Mouse (Mus musculus): ENCODE data around the gene Dstyk. TPM values are rescaled to one million over a fixed set of nuclear protein-coding genes. Genes with fewer than 3 reads are reported as not detected.
"Not testable (repeated sequence)": the region's sequence is repeated elsewhere in the genome, so short reads cannot be mapped to it uniquely, and the experiment has no call there.

The Dstyk gene
- polyA plus RNA-seq, 1 experiment from 2014 or later: 17.6 TPM

DNA sequence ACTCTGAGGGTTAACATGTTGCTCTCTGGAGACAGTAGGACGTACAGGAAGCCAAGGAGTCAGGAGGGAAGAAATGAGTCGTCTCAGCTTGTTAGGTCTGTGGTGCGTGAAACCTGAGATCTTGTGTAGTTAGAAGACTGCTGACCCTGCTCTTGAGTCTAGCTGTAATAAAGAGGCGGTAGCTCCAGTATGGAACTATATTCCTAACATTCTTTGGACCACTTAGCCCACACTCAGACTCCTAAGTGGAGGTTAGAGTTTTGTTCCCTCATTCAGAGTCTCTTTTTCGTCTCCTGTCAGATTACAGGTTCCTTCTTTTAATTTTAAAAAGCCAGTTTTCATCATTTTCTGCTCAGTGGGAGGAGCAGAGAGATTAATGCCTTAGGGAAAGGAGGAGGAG is 47.3 kb downstream of the Dstyk start:
- H3K4me3 ChIP-seq: no peak overlapping the region
- H3K27me3 ChIP-seq: no peaks in the 10 kb centered on the region
- no peak for ATAC-seq (ENCODE audit: low FRiP score, low read depth)
- WGBS: 87% methylated on average over 5 of the region's 5 CpGs
- no peaks in the 10 kb centered on the region for H3K4me1 ChIP-seq
- no peak overlapping the region for H3K27ac ChIP-seq (replicated peaks)
- H3K9ac ChIP-seq (replicated peaks): no peak overlapping the region
- H3K9me3 ChIP-seq: no peaks in the 10 kb centered on the region
- peaks cover 48% of the 10 kb centered on the region for H3K36me3 ChIP-seq
- no peak overlapping the region for H3K4me2 ChIP-seq (replicated peaks)

DNA sequence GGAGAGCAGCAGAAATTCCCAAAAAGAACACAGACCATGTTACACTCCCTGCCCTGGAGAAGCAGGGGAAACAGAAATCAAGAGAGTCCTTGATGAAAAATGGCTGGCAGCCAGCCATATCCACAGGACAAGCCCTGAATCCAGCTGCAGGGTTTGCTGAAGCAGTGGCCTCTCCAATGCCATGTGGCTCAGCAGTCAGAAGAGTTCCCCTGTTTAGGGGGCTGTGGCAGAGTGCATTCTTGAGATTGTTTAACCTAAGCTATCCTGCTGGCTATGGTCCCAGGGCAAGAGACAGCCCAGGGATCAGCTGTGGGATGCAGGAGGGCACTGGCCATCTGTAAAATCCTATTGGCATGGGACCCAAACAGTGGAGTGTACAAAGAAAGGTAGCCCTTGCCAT is 51.6 kb downstream of the Dstyk start:
- no peak overlapping the region for H3K4me2 ChIP-seq (replicated peaks)
- ATAC-seq (ENCODE audit: low FRiP score, low read depth): no peak
- H3K9ac ChIP-seq (replicated peaks): no peak overlapping the region
- H3K27ac ChIP-seq (replicated peaks): no peak overlapping the region
- no peak overlapping the region for H3K4me3 ChIP-seq
- peaks cover 27% of the 10 kb centered on the region for H3K36me3 ChIP-seq
- no peaks in the 10 kb centered on the region for H3K9me3 ChIP-seq
- no peaks in the 10 kb centered on the region for H3K27me3 ChIP-seq
- no peaks in the 10 kb centered on the region for H3K4me1 ChIP-seq

GRCm38 (mm10) chr1:132469519-132469918 is 52.2 kb downstream of the Dstyk start:
- Histone ChIP-seq H3K27me3 (no peaks in the 10 kb centered on the region), H3K4me1 (no peaks in the 10 kb centered on the region), H3K4me3 (no peak overlapping the region), H3K27ac (replicated peaks) (no peak overlapping the region), H3K9me3 (no peaks in the 10 kb centered on the region), H3K9ac (replicated peaks) (no peak overlapping the region), H3K4me2 (replicated peaks) (no peak overlapping the region), H3K36me3 (peaks cover 21% of the 10 kb centered on the region)
- WGBS: 96% methylated on average over 7 of the region's 7 CpGs
- ATAC-seq (ENCODE audit: low FRiP score, low read depth): no peak

GRCm38 (mm10) chr1:132470031-132470430 is 52.7 kb downstream of the Dstyk start:
- ATAC-seq (ENCODE audit: low FRiP score, low read depth); H3K4me3 ChIP-seq: not testable (repeated sequence)
- 91% methylated on average over 1 of the region's 1 CpGs for WGBS

DNA sequence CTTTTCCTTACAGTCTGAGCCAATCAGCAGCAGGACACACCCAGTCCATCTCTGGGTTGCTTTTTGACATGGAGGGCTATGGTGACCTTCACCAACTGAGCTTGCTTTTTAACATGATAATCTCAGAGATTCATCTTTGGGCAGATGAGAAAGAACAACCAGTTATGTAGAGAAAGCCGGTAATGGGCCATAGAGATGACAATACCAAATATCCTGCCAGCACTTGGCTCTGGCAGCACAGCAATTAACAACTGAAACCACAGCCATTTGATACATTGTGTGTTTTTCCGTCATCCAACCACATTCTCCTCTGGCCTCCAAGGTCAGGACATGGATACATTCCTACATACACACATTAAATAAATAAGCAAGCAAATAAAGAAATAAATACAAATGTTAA is 53.7 kb downstream of the Dstyk start:
- Histone ChIP-seq H3K4me1 (peaks cover 6% of the 10 kb centered on the region; the same call in 1 of the 2 replicates), H3K27me3 (no peaks in the 10 kb centered on the region), H3K4me3 (no peak overlapping the region), H3K9ac (replicated peaks) (no peak overlapping the region), H3K9me3 (no peaks in the 10 kb centered on the region), H3K4me2 (replicated peaks) (no peak overlapping the region), H3K36me3 (peaks cover 12% of the 10 kb centered on the region; the same call in 1 of the 2 replicates), H3K27ac (replicated peaks) (no peak overlapping the region)
- WGBS: 92% methylated on average over 2 of the region's 2 CpGs
- ATAC-seq (ENCODE audit: low FRiP score, low read depth): no peak

More at GRCm38 (mm10) chr1:132470031-132470430, 52.7 kb downstream of the Dstyk start:
- not testable (repeated sequence) for H3K27ac ChIP-seq (replicated peaks); H3K27me3 ChIP-seq; H3K9ac ChIP-seq (replicated peaks); H3K4me1 ChIP-seq; H3K4me2 ChIP-seq (replicated peaks); H3K9me3 ChIP-seq
- H3K36me3 ChIP-seq: peaks cover 18% of the 10 kb centered on the region

DNA sequence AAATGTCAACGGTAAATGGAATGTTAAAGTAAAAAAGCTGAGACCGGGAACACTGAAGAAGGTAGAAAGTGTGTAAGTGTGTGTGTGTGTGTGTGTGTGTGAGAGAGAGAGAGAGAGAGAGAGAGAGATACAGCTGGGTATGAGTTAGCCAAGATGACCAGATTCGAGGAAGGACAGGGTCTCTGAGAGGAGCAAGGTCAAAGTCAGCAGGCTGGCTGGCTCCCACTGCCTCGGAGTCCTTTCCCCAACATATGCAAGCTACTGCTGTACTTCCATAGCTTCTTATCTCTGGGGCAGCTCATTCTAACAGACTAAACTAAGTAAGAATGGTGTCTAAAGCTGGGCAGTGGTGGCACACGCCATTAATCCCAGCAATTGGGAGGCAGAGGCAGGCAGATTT is 54.1 kb downstream of the Dstyk start:
- H3K27ac ChIP-seq (replicated peaks): no peak overlapping the region
- no peaks in the 10 kb centered on the region for H3K27me3 ChIP-seq
- H3K4me2 ChIP-seq (replicated peaks): no peak overlapping the region
- H3K9ac ChIP-seq (replicated peaks): no peak overlapping the region
- peaks cover 9% of the 10 kb centered on the region; the same call in 1 of the 2 replicates for H3K36me3 ChIP-seq
- no peak overlapping the region for H3K4me3 ChIP-seq
- peaks cover 6% of the 10 kb centered on the region; the same call in 1 of the 2 replicates for H3K4me1 ChIP-seq
- no peaks in the 10 kb centered on the region for H3K9me3 ChIP-seq
- no peak for ATAC-seq (ENCODE audit: low FRiP score, low read depth)
- 87% methylated on average over 5 of the region's 5 CpGs for WGBS

GRCm38 (mm10) chr1:132472537-132472936 is 55.2 kb downstream of the Dstyk start:
- Histone ChIP-seq H3K4me1 (peaks cover 6% of the 10 kb centered on the region; the same call in 1 of the 2 replicates), H3K27ac (replicated peaks) (no peak overlapping the region), H3K9ac (replicated peaks) (no peak overlapping the region), H3K4me3 (no peak overlapping the region), H3K27me3 (no peaks in the 10 kb centered on the region), H3K9me3 (no peaks in the 10 kb centered on the region), H3K36me3 (no peaks in the 10 kb centered on the region), H3K4me2 (replicated peaks) (no peak overlapping the region)
- no peak for ATAC-seq (ENCODE audit: low FRiP score, low read depth)
- WGBS: 65% methylated on average over 5 of the region's 5 CpGs

DNA sequence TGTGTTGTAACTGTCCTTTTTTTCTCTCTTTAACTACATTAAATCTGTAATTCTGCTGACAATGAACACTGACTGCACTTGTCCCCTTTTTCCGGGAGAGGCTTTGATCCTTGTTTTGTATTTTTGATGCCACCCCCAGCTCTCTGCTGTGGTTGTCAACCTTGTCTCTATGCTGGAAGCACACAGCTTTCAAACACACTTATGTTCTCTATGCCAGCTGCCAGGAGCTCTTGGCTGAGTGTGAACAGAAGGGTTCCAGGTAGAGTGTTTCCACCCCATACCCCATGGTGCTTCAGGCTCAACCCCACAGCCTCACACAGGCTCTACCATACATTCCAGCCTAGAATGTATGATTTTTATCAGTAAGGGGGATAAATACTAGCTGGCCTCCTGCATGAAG is 57.1 kb downstream of the Dstyk start:
- no peak for ATAC-seq (ENCODE audit: low FRiP score, low read depth)
- Histone ChIP-seq H3K36me3 (no peaks in the 10 kb centered on the region), H3K9me3 (no peaks in the 10 kb centered on the region), H3K4me3 (no peak overlapping the region), H3K27me3 (no peaks in the 10 kb centered on the region), H3K27ac (replicated peaks) (no peak overlapping the region), H3K4me1 (peaks cover 18% of the 10 kb centered on the region), H3K9ac (replicated peaks) (no peak overlapping the region), H3K4me2 (replicated peaks) (no peak overlapping the region)
- 76% methylated on average over 1 of the region's 1 CpGs for WGBS

DNA sequence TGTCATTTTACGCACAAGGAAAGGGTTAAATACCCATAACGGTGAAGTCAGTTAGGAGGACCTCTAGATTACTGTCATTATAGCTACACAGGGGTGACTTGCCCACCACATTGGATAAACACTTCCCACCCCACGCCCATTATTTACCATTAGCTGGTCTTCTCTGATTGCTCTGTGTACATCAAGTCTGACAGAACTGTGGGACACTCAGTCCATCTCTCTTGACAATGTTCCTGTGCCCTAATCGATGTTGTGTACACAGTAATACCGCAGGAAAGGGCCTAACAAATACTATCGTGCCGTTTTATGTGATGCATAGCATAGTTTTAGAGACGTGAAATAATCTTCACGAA is 59.2 kb downstream of the Dstyk start:
- 6% methylated on average over 9 of the region's 9 CpGs for WGBS
- no peak for ATAC-seq (ENCODE audit: low FRiP score, low read depth)
- Histone ChIP-seq H3K4me1 (peaks cover 18% of the 10 kb centered on the region), H3K4me2 (replicated peaks) (peak overlapping the region; percentile 82), H3K4me3 (peak overlapping the region; percentile 93), H3K36me3 (no peaks in the 10 kb centered on the region), H3K27me3 (no peaks in the 10 kb centered on the region), H3K9ac (replicated peaks) (peak overlapping the region; percentile 88), H3K27ac (replicated peaks) (peak overlapping the region; percentile 30; the same call in 1 of the 2 replicates), H3K9me3 (no peaks in the 10 kb centered on the region)

GRCm38 (mm10) chr1:132476928-132477691 is 59.8 kb downstream of the Dstyk start, which contains the start of gene Rbbp5:
Rbbp5 (plus strand) TSS chr1:132477365.
- peaks cover 18% of the 10 kb centered on the region for H3K4me1 ChIP-seq
- no peaks in the 10 kb centered on the region for H3K9me3 ChIP-seq
- H3K36me3 ChIP-seq: no peaks in the 10 kb centered on the region
- H3K27ac ChIP-seq (replicated peaks): peak within 1 kb of the TSS; percentile 74
- H3K4me3 ChIP-seq: peak within 1 kb of the TSS; percentile 93
- under 1% methylated on average over 43 of the region's 43 CpGs for WGBS
- peak; percentile 85 for ATAC-seq (ENCODE audit: low FRiP score, low read depth)
- H3K27me3 ChIP-seq: no peaks in the 10 kb centered on the region
- peak within 1 kb of the TSS; percentile 88 for H3K9ac ChIP-seq (replicated peaks)
- H3K4me2 ChIP-seq (replicated peaks): peak within 1 kb of the TSS; percentile 82

DNA sequence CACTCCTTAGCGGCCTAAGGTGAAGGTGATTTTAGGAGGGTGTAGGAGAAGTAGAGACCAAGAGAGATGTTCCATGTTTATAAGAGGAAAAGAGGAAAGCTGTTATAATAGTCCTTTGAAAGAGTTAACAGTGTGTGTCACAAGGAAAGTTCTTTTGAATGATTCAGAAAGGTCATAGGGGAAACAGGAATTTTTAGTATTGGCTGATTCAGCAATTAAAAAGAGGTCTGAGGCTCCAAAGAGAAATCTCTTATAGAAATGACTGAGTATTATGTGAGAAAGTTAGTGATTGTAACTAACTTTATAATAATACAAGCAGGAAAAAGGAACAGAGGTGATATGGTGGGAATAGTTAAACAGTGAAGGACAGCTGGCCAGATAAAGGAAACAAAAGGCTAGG is 62.1 kb downstream of the Dstyk start:
- Histone ChIP-seq H3K4me3 (no peak overlapping the region), H3K4me2 (replicated peaks) (no peak overlapping the region), H3K27ac (replicated peaks) (no peak overlapping the region), H3K4me1 (peaks cover 18% of the 10 kb centered on the region), H3K27me3 (no peaks in the 10 kb centered on the region), H3K9me3 (no peaks in the 10 kb centered on the region), H3K36me3 (no peaks in the 10 kb centered on the region), H3K9ac (replicated peaks) (no peak overlapping the region)
- 89% methylated on average over 1 of the region's 1 CpGs for WGBS
- ATAC-seq (ENCODE audit: low FRiP score, low read depth): no peak

GRCm38 (mm10) chr1:132481619-132482018 is 64.3 kb downstream of the Dstyk start:
- Histone ChIP-seq H3K9me3 (no peaks in the 10 kb centered on the region), H3K9ac (replicated peaks) (no peak overlapping the region), H3K4me2 (replicated peaks) (no peak overlapping the region), H3K4me3 (no peak overlapping the region), H3K36me3 (peaks cover 15% of the 10 kb centered on the region), H3K4me1 (peaks cover 13% of the 10 kb centered on the region), H3K27ac (replicated peaks) (no peak overlapping the region), H3K27me3 (no peaks in the 10 kb centered on the region)
- ATAC-seq (ENCODE audit: low FRiP score, low read depth): no peak
- WGBS: 89% methylated on average over 2 of the region's 2 CpGs

- Histone ChIP-seq H3K4me1 (peaks cover 7% of the 10 kb centered on the region), H3K9ac (replicated peaks) (no peak overlapping the region), H3K4me2 (replicated peaks) (no peak overlapping the region), H3K36me3 (peaks cover 26% of the 10 kb centered on the region), H3K27me3 (no peaks in the 10 kb centered on the region), H3K27ac (replicated peaks) (no peak overlapping the region), H3K9me3 (no peaks in the 10 kb centered on the region), H3K4me3 (no peak overlapping the region)
- no peak for ATAC-seq (ENCODE audit: low FRiP score, low read depth)
- 83% methylated on average over 3 of the region's 3 CpGs for WGBS
These were observed 65.9 kb downstream of the Dstyk start for GRCm38 (mm10) chr1:132483234-132483633.

Measured in midbrain, embryonic 12.5 days (tissue).